Mouse (Mus musculus): ENCODE data around the gene Ilkap. TPM values are rescaled to one million over a fixed set of nuclear protein-coding genes. Genes with fewer than 3 reads are reported as not detected.

Ilkap gene
- total and polyA plus RNA-seq, 3 experiments: 131 to 145 TPM; not detected in 1

DNA sequence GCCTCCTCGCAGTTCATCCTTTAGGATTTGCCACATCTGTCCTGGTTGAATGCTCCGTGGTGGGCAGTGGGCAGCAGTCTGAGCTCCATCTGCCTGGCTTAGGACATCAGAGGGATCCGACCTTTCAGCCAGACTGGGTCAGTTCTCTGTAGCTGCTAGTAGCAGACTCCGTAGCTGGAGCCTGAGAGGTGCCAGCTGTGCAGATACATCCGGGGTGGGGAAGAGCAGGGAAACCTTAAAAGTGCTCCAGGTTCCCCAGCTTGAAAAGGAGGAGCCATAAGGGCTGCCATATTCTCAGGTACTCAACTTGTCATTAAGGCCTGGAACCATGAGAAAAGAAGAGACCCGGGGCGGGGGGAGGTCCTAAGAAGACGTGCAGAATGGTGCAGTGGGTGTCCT, 32.8 kb downstream of the Ilkap start:
- H3K4me1 ChIP-seq (ENCODE audit: control insufficient read depth in 1 of 2, insufficient read depth in 2 of 2, low read length in 2 of 2): peaks cover 0 to 8% of the 10 kb centered on the region in 2 experiments; a peak in 2 of 4 replicates
- no peak for TF ChIP-seq MEF2A (IDR thresholded peaks at IDR 0.05; ENCODE audit: extremely low read depth, insufficient replicate concordance, low read depth, low read length, poor library complexity, severe bottlenecking)
- TF ChIP-seq CHD2 (IDR thresholded peaks at IDR 0.05; ENCODE audit: low read length): no peak
- no peak for TF ChIP-seq RCOR1 (IDR thresholded peaks at IDR 0.05; ENCODE audit: low read depth, low read length)
- TF ChIP-seq TAL1 (IDR thresholded peaks at IDR 0.05; ENCODE audit: low read length): no peak
- TF ChIP-seq USF1 (IDR thresholded peaks at IDR 0.05; ENCODE audit: low read depth, low read length): no peak
- TF ChIP-seq RAD21 (IDR thresholded peaks at IDR 0.05; ENCODE audit: low read depth, low read length): no peak
- no peak for TF ChIP-seq GATA1 (IDR thresholded peaks at IDR 0.05; ENCODE audit: low read depth, low read length)
- no peak for TF ChIP-seq BHLHE40 (IDR thresholded peaks at IDR 0.05; ENCODE audit: borderline replicate concordance, low read depth, low read length)
- TF ChIP-seq MAFK (IDR thresholded peaks at IDR 0.05; ENCODE audit: borderline replicate concordance, low read depth, low read length): no peak
- TF ChIP-seq ZKSCAN1 (IDR thresholded peaks at IDR 0.05; ENCODE audit: low read depth, low read length): no peak
- TF ChIP-seq JUND (IDR thresholded peaks at IDR 0.05; ENCODE audit: low read depth, low read length): no peak
- TF ChIP-seq GABPA (IDR thresholded peaks at IDR 0.05; ENCODE audit: low read depth, low read length): no peak
- TF ChIP-seq MXI1 (IDR thresholded peaks at IDR 0.05; ENCODE audit: low read depth, low read length): no peak
- TF ChIP-seq POLR2AphosphoS5 (IDR thresholded peaks at IDR 0.05; ENCODE audit: borderline replicate concordance, low read depth, low read length): no peak
- no peak for TF ChIP-seq POLR2AphosphoS2 (IDR thresholded peaks at IDR 0.05; ENCODE audit: low read length)
- no peaks in the 10 kb centered on the region for H3K27me3 ChIP-seq (ENCODE audit: control insufficient read depth in 1 of 2, insufficient read depth in 2 of 2, low read length in 2 of 2)
- H3K27ac ChIP-seq (ENCODE audit: control insufficient read depth, low read depth, low read length): no peak overlapping the region
- H3K9ac ChIP-seq (ENCODE audit: control insufficient read depth, low read depth, low read length, poor library complexity, severe bottlenecking): peak overlapping the region; percentile 79
- no peak for DNase-seq (ENCODE audit: low read depth, low spot score)
- 0 out of 4 replicates have a peak, but pooled peaks cover 0 to 2% of the 10 kb centered on the region in 2 experiments for H3K36me3 ChIP-seq (ENCODE audit: control insufficient read depth in 1 of 2, insufficient read depth in 2 of 2, low read length in 2 of 2)
- no peaks in the 10 kb centered on the region for H3K9me3 ChIP-seq (replicated peaks; ENCODE audit: insufficient read depth, low read length)
- peaks cover 4% of the 10 kb centered on the region for H3K79me2 ChIP-seq (ENCODE audit: control insufficient read depth, insufficient read depth, low read length, poor library complexity)
- H3K4me3 ChIP-seq (ENCODE audit: control insufficient read depth in 1 of 2, insufficient read depth in 1 of 2, low read depth in 2 of 2, low read length in 2 of 2): peak overlapping the region; percentile 31 to 70; a peak in 3 of 4 replicates

DNA sequence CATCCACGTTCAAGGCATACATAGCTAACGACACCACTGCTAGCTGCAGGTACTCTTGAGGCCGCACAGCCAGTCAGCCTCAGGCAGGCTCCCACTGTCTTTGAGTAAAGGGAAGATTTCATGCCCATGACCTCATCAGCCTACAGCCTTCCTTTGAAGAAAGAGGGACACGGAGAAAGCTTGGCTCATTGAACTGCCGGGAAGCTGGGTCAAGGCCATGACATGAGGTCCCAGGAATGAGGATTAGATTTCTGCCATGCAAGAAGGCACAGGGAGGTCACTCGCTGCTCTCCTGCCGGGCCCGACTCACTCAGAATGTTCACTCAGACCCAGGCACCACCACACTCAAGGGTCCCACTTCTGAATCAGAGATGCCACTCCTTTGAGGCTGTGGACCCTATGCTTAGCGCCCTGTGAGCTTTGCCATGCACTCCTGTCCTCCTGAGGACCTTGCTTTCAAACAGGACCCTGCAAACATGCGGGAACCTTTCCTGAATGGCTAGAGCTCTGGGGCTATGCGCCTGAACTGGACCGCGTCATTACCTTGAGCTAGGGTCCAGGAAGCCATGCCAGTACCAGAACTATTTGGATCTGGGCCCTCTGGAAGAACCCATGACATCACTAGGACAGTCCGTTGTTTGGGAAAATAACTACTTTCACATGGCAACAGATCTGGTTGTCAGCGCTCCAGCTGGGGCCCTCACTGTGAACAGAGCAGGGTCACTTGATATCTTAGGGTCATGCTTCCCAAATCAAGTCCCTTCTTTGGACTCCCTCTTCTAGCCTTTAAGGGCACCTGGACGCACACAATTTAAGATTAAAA, 33.6 kb downstream of the Ilkap start:
- peaks cover 4% of the 10 kb centered on the region for H3K79me2 ChIP-seq (ENCODE audit: control insufficient read depth, insufficient read depth, low read length, poor library complexity)
- no peak overlapping the region for H3K27ac ChIP-seq (ENCODE audit: control insufficient read depth, low read depth, low read length)
- DNase-seq (ENCODE audit: low read depth, low spot score): no peak
- H3K36me3 ChIP-seq (ENCODE audit: control insufficient read depth in 1 of 2, insufficient read depth in 2 of 2, low read length in 2 of 2): 0 out of 4 replicates have a peak, but pooled peaks cover 0 to 2% of the 10 kb centered on the region in 2 experiments
- H3K4me1 ChIP-seq (ENCODE audit: control insufficient read depth in 1 of 2, insufficient read depth in 2 of 2, low read length in 2 of 2): peaks cover 0 to 8% of the 10 kb centered on the region in 2 experiments; a peak in 2 of 4 replicates
- TF ChIP-seq MAX (IDR thresholded peaks at IDR 0.05; ENCODE audit: low read length): no peak
- no peak for TF ChIP-seq ZNF384 (IDR thresholded peaks at IDR 0.05; ENCODE audit: low read depth, low read length)
- TF ChIP-seq MAFK (IDR thresholded peaks at IDR 0.05; ENCODE audit: borderline replicate concordance, low read depth, low read length): no peak
- TF ChIP-seq MYC (IDR thresholded peaks at IDR 0.05; ENCODE audit: low read depth, low read length): no peak
- TF ChIP-seq CHD1 (IDR thresholded peaks at IDR 0.05; ENCODE audit: low read depth, low read length): no peak
- TF ChIP-seq MXI1 (IDR thresholded peaks at IDR 0.05; ENCODE audit: low read depth, low read length): no peak
- TF ChIP-seq POLR2AphosphoS5 (IDR thresholded peaks at IDR 0.05; ENCODE audit: borderline replicate concordance, low read depth, low read length): no peak
- no peak for TF ChIP-seq TBP (IDR thresholded peaks at IDR 0.05; ENCODE audit: low read depth, low read length)
- TF ChIP-seq CHD2 (IDR thresholded peaks at IDR 0.05; ENCODE audit: low read length): no peak
- TF ChIP-seq POLR2A (IDR thresholded peaks at IDR 0.05; ENCODE audit: control insufficient read depth in 1 of 2, insufficient read depth in 1 of 2, low read depth in 1 of 2, low read length in 2 of 2, poor library complexity in 1 of 2): no peak
- TF ChIP-seq JUND (IDR thresholded peaks at IDR 0.05; ENCODE audit: low read depth, low read length): no peak
- no peak for TF ChIP-seq ZKSCAN1 (IDR thresholded peaks at IDR 0.05; ENCODE audit: low read depth, low read length)
- no peak for TF ChIP-seq USF1 (IDR thresholded peaks at IDR 0.05; ENCODE audit: low read depth, low read length)
- TF ChIP-seq NELFE (IDR thresholded peaks at IDR 0.05; ENCODE audit: low read depth, low read length): no peak
- no peak for TF ChIP-seq TCF12 (IDR thresholded peaks at IDR 0.05; ENCODE audit: low read depth, low read length)
- no peak for TF ChIP-seq USF2 (IDR thresholded peaks at IDR 0.05; ENCODE audit: borderline replicate concordance in 1 of 2, insufficient read depth in 1 of 2, low read depth in 1 of 2, low read length in 2 of 2)
- TF ChIP-seq ELF1 (IDR thresholded peaks at IDR 0.05; ENCODE audit: low read depth, low read length): no peak
- no peak for TF ChIP-seq E2F4 (IDR thresholded peaks at IDR 0.05; ENCODE audit: borderline replicate concordance, low read depth, low read length)
- no peak for TF ChIP-seq TAL1 (IDR thresholded peaks at IDR 0.05; ENCODE audit: low read length)
- no peaks in the 10 kb centered on the region for H3K27me3 ChIP-seq (ENCODE audit: control insufficient read depth in 1 of 2, insufficient read depth in 2 of 2, low read length in 2 of 2)
- no peaks in the 10 kb centered on the region for H3K9me3 ChIP-seq (replicated peaks; ENCODE audit: insufficient read depth, low read length)
- H3K9ac ChIP-seq (ENCODE audit: control insufficient read depth, low read depth, low read length, poor library complexity, severe bottlenecking): no peak overlapping the region
- H3K4me3 ChIP-seq (ENCODE audit: control insufficient read depth in 1 of 2, insufficient read depth in 1 of 2, low read depth in 2 of 2, low read length in 2 of 2): no peak overlapping the region
